Mouse (Mus musculus): ENCODE data around the gene Cog7. TPM values are rescaled to one million over a fixed set of nuclear protein-coding genes. Genes with fewer than 3 reads are reported as not detected.

Cog7 gene
- polyA plus RNA-seq (2015; fragmentation: Nextera tagmentation; extraction: Ambion mirVana): 17.3 and 18.2 TPM in 2 replicates

- Histone ChIP-seq H3K4me1 (peaks cover 13% of the 10 kb centered on the region), H3K9ac (peak within 1 kb of the TSS; percentile 91), H3K36me3 (peaks cover 15% of the 10 kb centered on the region), H3K4me3 (peak within 1 kb of the TSS; percentile 83), H3K27ac (replicated peaks) (no peak within 1 kb of the TSS), H3K9me3 (no peaks in the 10 kb centered on the region), H3K4me2 (peak within 1 kb of the TSS; percentile 77), H3K27me3 (replicated peaks) (no peaks in the 10 kb centered on the region)
- ATAC-seq (ENCODE audit: extremely low read depth, insufficient number of reproducible peaks, low FRiP score, low TSS enrichment): peak; percentile 62; the same call in 1 of the 2 replicates
- under 1% methylated on average over 55 of the region's 55 CpGs for WGBS
Measured at GRCm38 (mm10) chr7:121981307-121981871, at the start of gene Cog7. TSS of gene Cog7 (minus strand) at chr7:121981711.

- no peak overlapping the region for H3K4me3 ChIP-seq
- H3K27ac ChIP-seq (replicated peaks): no peak overlapping the region
- H3K27me3 ChIP-seq (replicated peaks): no peaks in the 10 kb centered on the region
- WGBS: 87% methylated on average over 2 of the region's 2 CpGs
- no peaks in the 10 kb centered on the region for H3K9me3 ChIP-seq
- no peak overlapping the region for H3K4me2 ChIP-seq
- no peak overlapping the region for H3K9ac ChIP-seq
- no peak for ATAC-seq (ENCODE audit: extremely low read depth, insufficient number of reproducible peaks, low FRiP score, low TSS enrichment)
- peaks cover 6% of the 10 kb centered on the region for H3K36me3 ChIP-seq
- peaks cover 32% of the 10 kb centered on the region for H3K4me1 ChIP-seq
Measured at GRCm38 (mm10) chr7:122022131-122022530, 40.6 kb upstream of the Cog7 start.

DNA sequence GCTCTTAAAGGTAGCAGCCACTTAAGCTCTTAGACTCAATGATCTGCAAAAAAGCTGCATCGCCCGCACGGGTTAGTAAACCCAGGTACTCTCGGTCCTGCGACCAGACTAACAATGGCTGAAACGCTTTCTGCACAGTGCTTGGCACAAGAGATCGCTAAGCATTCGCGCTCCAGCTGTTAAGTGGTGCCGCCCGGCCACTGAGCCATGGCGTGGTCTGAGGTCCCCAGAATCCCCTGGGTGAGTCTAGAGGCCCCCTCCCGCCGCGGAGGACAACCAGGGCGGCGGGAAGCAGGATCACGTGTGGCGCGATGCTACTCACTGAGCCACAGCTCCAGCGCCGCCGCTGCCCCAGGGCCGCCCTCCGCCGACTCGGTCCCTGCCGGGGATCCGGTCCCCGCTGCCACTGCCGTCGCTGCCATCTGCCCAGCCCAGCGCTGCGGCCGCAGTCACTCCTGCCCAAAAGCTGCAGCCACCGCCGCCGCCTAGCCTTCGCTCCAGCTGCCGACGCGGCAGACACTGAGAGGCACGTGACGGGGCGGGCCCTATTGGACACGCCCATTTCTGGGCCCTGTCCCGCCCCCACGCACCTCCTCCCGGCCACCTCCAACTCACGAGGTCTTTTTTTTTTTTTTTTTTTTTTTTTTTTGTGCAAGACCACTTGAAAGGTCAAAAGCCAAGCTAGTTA, 39.3 kb upstream of the Cog7 start, which contains the start of gene Gga2:
Gga2 (minus strand) TSS at position 556 of the 688 bp plus-strand sequence.
- peak within 1 kb of the TSS; percentile 87 for H3K4me3 ChIP-seq
- H3K4me2 ChIP-seq: peak within 1 kb of the TSS; percentile 93
- WGBS: under 1% methylated on average over 50 of the region's 50 CpGs
- H3K9ac ChIP-seq: peak within 1 kb of the TSS; percentile 93
- no peaks in the 10 kb centered on the region for H3K9me3 ChIP-seq
- H3K27ac ChIP-seq (replicated peaks): peak within 1 kb of the TSS; percentile 92
- H3K27me3 ChIP-seq (replicated peaks): no peaks in the 10 kb centered on the region
- ATAC-seq (ENCODE audit: extremely low read depth, insufficient number of reproducible peaks, low FRiP score, low TSS enrichment): peak; percentile 89
- peaks cover 40% of the 10 kb centered on the region for H3K4me1 ChIP-seq
- peaks cover 6% of the 10 kb centered on the region for H3K36me3 ChIP-seq

DNA sequence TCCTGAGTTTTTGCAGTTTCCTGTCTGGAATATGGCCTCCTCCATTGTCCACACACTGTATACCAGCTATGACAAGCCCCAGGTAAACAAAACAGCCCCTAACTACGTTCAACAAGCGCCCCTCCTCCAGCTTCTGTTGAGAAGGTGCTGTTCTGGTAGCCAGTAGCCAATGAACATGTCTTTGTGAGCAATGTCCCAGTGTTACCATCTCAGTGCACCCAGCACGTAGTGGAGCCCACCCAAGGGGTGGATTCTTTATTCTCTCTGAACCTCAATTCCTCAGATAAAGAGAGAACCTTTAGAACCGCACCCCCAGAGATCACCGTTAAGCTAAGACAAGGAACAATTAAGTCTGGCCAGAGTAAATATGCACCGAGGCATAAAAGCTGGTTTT, 38.8 kb upstream of the Cog7 start:
- 2% methylated on average over 6 of the region's 6 CpGs for WGBS
- no peak for ATAC-seq (ENCODE audit: extremely low read depth, insufficient number of reproducible peaks, low FRiP score, low TSS enrichment)

DNA sequence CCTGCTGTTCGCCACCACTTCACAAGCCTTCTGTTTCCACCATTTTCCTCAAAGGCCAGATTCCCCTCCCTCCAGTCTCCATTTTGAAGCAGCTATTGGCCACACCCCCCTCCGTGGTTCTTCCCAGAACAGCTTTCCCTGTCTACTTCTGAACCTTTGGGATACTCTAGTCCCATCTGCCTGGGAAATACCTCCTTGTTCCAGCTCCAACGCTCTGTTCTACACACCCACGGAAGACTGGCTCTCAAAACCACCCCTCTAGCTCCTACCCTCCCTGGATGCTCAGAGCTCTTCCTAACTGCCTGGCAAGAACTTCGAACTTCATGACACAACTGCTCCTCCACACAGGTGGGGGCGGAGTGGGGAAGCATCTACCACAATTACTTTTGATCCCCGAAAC, 37.5 kb upstream of the Cog7 start:
- 82% methylated on average over 7 of the region's 7 CpGs for WGBS
- H3K27ac ChIP-seq (replicated peaks): no peak overlapping the region
- H3K4me2 ChIP-seq: peak overlapping the region; percentile 93
- H3K27me3 ChIP-seq (replicated peaks): no peaks in the 10 kb centered on the region
- H3K4me3 ChIP-seq: peak overlapping the region; percentile 87
- peaks cover 6% of the 10 kb centered on the region for H3K36me3 ChIP-seq
- H3K9ac ChIP-seq: peak overlapping the region; percentile 93
- no peaks in the 10 kb centered on the region for H3K9me3 ChIP-seq
- ATAC-seq (ENCODE audit: extremely low read depth, insufficient number of reproducible peaks, low FRiP score, low TSS enrichment): no peak
- peaks cover 56% of the 10 kb centered on the region for H3K4me1 ChIP-seq

More for the DNA sequence above, 38.8 kb upstream of the Cog7 start:
- Histone ChIP-seq H3K4me3 (peak overlapping the region; percentile 87), H3K9me3 (no peaks in the 10 kb centered on the region), H3K27ac (replicated peaks) (peak overlapping the region; percentile 92), H3K27me3 (replicated peaks) (no peaks in the 10 kb centered on the region), H3K36me3 (peaks cover 6% of the 10 kb centered on the region), H3K9ac (peak overlapping the region; percentile 93), H3K4me1 (peaks cover 45% of the 10 kb centered on the region), H3K4me2 (peak overlapping the region; percentile 93)

DNA sequence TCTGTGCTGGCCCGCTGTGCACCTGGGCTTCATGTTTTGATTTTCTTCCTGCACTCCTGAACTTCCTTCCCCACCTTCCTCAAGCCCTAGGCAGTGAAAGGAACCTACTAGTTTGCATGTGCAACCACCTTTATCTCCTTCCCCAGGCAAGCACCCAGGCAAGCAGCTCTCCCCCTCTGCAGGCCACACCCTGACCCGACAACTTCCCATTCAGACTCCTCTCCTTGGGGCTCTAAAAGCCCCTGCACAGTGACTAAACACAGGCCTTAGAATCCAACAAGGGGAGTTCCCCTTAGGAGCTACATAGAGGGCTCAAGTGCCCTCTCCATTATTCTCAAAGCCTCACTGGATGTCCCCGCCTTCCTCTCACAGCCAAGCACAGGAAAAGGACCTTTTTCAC, 36.7 kb upstream of the Cog7 start:
- Histone ChIP-seq H3K27me3 (replicated peaks) (no peaks in the 10 kb centered on the region), H3K27ac (replicated peaks) (peak overlapping the region; percentile 48), H3K36me3 (peaks cover 6% of the 10 kb centered on the region), H3K4me1 (peaks cover 58% of the 10 kb centered on the region), H3K4me2 (peak overlapping the region; percentile 93), H3K4me3 (peak overlapping the region; percentile 87), H3K9me3 (no peaks in the 10 kb centered on the region), H3K9ac (peak overlapping the region; percentile 45)
- ATAC-seq (ENCODE audit: extremely low read depth, insufficient number of reproducible peaks, low FRiP score, low TSS enrichment): no peak
- 49% methylated on average over 3 of the region's 3 CpGs for WGBS

- H3K27me3 ChIP-seq (replicated peaks): no peaks in the 10 kb centered on the region
- 46% methylated on average over 10 of the region's 10 CpGs for WGBS
- no peak for ATAC-seq (ENCODE audit: extremely low read depth, insufficient number of reproducible peaks, low FRiP score, low TSS enrichment)
- peak overlapping the region; percentile 61 for H3K9ac ChIP-seq
- no peaks in the 10 kb centered on the region for H3K9me3 ChIP-seq
- peak overlapping the region; percentile 45 for H3K4me2 ChIP-seq
- H3K4me1 ChIP-seq: peaks cover 61% of the 10 kb centered on the region
- peak overlapping the region; percentile 80 for H3K27ac ChIP-seq (replicated peaks)
- H3K4me3 ChIP-seq: peak overlapping the region; percentile 17
- H3K36me3 ChIP-seq: peaks cover 25% of the 10 kb centered on the region
Measured at GRCm38 (mm10) chr7:122015734-122016133, 34.2 kb upstream of the Cog7 start.

GRCm38 (mm10) chr7:122015105-122015504, 33.6 kb upstream of the Cog7 start:
- Histone ChIP-seq H3K27me3 (replicated peaks) (no peaks in the 10 kb centered on the region), H3K4me1 (peaks cover 59% of the 10 kb centered on the region), H3K27ac (replicated peaks) (peak overlapping the region; percentile 80), H3K4me3 (peak overlapping the region; percentile 17), H3K36me3 (peaks cover 31% of the 10 kb centered on the region), H3K9ac (peak overlapping the region; percentile 61), H3K4me2 (peak overlapping the region; percentile 45), H3K9me3 (no peaks in the 10 kb centered on the region)
- WGBS: 14% methylated on average over 8 of the region's 8 CpGs
- no peak for ATAC-seq (ENCODE audit: extremely low read depth, insufficient number of reproducible peaks, low FRiP score, low TSS enrichment)

DNA sequence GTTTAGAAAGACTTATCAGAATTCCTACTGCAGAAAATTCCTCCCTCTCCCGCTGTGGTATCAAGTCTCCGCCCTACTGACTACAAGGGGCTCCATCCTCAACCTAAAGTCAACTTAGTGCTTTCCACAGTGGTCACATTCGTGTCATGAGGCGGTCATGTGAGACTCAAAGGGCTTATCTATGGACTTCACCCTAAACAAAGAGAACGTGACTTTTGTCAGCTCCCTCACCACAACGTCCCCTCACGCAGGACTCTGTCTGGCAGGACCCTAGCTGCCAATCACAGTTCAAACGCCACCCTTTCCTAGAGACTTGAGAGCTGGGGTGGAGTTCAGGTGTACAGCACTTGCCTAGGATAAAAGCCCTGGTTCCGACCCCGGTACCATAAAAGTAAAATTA, 31.4 kb upstream of the Cog7 start:
- Histone ChIP-seq H3K4me2 (no peak overlapping the region), H3K4me1 (peaks cover 38% of the 10 kb centered on the region), H3K27me3 (replicated peaks) (no peaks in the 10 kb centered on the region), H3K27ac (replicated peaks) (no peak overlapping the region), H3K9ac (no peak overlapping the region), H3K9me3 (no peaks in the 10 kb centered on the region), H3K36me3 (peaks cover 51% of the 10 kb centered on the region), H3K4me3 (no peak overlapping the region)
- WGBS: 58% methylated on average over 10 of the region's 10 CpGs
- no peak for ATAC-seq (ENCODE audit: extremely low read depth, insufficient number of reproducible peaks, low FRiP score, low TSS enrichment)

GRCm38 (mm10) chr7:122012370-122012769, 30.9 kb upstream of the Cog7 start:
- ATAC-seq (ENCODE audit: extremely low read depth, insufficient number of reproducible peaks, low FRiP score, low TSS enrichment): no peak
- Histone ChIP-seq H3K4me2 (no peak overlapping the region), H3K27me3 (replicated peaks) (no peaks in the 10 kb centered on the region), H3K9ac (no peak overlapping the region), H3K36me3 (peaks cover 53% of the 10 kb centered on the region), H3K4me3 (no peak overlapping the region), H3K9me3 (no peaks in the 10 kb centered on the region), H3K27ac (replicated peaks) (no peak overlapping the region), H3K4me1 (peaks cover 33% of the 10 kb centered on the region)
- 89% methylated on average over 4 of the region's 4 CpGs for WGBS

DNA sequence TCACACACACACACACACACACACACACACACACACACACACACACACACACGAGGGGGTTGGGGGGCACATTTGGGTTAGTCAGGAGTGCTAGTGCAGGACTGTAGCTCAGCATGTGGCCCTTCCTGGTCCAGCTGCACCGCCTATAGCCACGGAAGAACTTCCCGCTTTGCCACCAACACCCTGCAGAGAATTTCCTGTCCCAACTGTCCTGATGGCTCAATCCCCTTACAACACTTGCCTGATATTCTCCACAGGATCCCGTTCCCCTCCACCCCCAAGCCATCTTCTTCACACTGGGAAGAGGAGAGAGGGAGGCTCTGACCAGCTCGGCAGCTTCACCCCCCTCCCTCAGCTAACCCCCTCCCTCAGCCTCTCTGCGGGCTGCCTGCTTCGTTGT, 18.9 kb upstream of the Cog7 start:
- Histone ChIP-seq H3K27ac (replicated peaks) (no peak overlapping the region), H3K9ac (no peak overlapping the region), H3K4me3 (no peak overlapping the region), H3K4me2 (no peak overlapping the region), H3K9me3 (peaks cover 7% of the 10 kb centered on the region; the same call in 1 of the 2 replicates), H3K36me3 (peaks cover 94% of the 10 kb centered on the region), H3K4me1 (no peaks in the 10 kb centered on the region), H3K27me3 (replicated peaks) (no peaks in the 10 kb centered on the region)
- WGBS: 55% methylated on average over 8 of the region's 8 CpGs
- no peak for ATAC-seq (ENCODE audit: extremely low read depth, insufficient number of reproducible peaks, low FRiP score, low TSS enrichment)

All from heart, embryonic 13.5 days (tissue).